Mouse (Mus musculus): Measurements from ENCODE around the gene Ttll3.

The Ttll3 gene

GRCm38 (mm10) chr6:113379246-113379645, 9.8 kb upstream of the Ttll3 start:
- DNase-seq (ENCODE audit: low spot score) = no peak

GRCm38 (mm10) chr6:113380480-113380879, 8.6 kb upstream of the Ttll3 start:
- no peak for DNase-seq (ENCODE audit: low spot score)

DNA sequence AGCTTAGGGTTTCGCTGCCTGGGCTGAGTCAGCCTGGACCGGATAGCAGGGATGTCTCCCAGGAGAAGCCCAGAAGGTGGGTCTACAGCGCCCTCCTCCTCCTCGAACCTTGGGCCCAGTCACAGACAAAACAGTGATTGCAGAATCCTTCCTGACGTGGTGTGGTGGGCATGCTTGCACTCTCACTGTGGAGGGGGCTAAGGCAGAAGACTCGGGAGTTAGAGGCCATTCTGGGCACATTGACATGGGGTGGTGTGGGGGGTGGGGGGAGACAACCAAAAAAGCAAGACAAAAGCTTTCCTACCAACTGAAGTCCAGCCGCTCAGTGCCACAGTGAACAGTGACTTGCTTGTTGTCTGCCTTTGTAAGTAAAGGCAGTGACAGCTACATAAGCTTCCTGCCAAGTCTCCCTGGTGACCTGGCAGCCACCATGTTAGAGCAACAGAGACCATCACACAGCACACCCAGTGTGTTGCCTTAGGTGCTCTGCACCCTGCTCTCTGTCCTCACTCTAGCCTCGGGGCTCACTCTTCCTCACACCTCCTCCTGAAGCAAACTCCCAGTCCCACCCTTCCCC, 4.6 kb upstream of the Ttll3 start:
- DNase-seq (ENCODE audit: low spot score) = no peak

DNA sequence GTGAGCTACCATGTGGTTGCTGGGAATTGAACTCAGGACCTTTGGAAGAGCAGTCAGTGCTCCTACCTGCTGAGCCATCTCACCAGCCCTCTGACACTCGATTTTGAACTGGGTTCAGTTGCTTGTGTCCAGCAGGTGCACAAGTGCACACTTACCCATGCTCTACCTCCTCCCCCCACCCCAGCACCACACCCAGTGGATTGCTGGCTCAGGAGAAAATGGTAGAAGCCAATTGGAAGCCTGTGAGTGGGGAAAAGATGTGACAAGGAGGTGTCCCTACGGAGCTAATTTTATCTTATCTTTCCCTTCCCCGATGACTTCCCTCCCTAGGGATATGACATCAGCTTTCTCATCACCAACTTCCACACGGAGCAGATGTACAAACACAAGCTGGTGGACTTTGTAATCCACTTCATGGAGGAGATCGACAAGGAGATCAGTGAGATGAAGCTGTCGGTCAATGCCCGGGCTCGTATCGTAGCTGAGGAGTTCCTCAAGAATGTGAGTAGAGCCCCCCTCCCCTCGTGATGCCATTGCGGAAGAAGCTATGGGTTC, 3.8 kb upstream of the Ttll3 start:
- DNase-seq (ENCODE audit: low spot score) = no peak

DNA sequence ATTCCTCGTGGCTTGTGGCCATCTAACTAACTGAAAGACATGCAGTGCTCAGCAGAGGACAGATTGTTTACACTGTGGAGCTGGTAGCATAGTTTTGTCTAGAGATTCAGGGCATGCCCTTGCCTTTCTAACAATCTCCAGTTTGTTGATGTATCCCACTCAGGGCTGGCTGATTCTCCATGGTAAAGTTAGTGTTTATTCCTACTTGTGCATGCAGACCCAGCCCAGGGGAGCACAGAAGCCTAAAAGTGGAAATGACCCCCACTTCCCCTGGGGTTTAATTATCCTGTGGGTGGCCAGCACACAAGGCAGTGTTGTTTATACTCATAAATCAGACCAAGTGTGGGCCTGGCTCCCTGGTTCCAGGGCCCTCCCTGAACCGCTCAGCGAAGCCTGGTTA, 3.0 kb upstream of the Ttll3 start:
- no peak for DNase-seq (ENCODE audit: low spot score)

DNA sequence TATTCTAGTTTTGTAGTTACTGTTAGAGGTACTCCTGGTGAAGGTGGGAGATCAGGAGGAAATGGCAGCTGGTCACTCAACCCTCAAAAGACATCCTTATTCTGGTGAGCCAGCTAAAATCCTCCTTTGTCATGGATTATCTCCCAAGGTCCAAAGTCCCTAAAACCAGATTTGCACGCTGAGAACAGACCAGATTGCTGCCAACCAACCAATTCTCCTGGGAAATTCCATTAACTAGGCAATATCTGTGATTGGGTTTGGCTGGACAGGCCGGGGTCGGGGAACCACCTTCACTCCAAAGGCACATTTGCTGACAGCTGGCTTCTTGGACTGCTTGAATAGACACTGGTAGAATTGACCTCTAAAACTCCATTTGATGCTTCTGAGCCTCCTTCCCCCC, 1.7 kb downstream of the Ttll3 start:
- DNase-seq (ENCODE audit: low spot score) = no peak

DNA sequence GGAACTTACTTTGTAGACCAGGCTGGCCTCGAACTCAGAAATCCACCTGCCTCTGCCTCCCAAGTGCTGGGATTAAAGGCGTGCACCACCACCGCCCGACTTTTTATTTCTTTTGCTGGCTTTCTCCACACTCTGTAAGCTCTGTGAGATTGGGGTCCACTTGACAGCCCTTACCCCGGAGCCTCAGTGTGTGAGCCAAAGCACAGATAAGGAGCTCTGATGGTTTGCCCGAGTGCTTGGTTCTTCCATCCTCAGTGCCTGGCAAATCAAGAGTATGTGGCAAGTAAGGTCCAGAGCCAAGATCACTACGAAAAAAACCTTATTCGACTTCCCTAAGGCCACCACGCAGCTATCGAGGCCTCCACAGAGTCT, 2.9 kb downstream of the Ttll3 start:
- no peak for DNase-seq (ENCODE audit: low spot score)

- DNase-seq (ENCODE audit: low spot score) = peak; percentile 21
These were observed 3.5 kb downstream of the Ttll3 start for GRCm38 (mm10) chr6:113392387-113393071.

DNA sequence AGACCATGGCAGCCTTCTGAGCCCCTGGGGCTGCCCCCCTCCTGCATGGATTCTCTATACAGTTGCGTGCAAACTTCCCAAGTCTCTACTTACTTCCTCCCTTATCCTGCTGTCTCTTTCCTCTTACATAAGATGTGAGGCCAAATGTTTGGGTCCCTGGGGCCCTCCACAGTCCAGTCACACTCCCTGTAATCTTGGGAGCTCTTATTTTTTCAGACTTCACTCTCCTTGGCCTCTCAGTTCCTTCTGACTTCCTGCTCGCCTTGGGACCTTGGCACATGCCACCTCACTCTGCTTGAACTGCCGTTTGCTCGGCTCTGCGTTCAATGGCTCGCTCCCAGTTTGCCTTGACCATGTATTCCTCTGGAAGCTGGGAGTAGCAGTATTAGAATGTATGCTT, 4.9 kb downstream of the Ttll3 start:
- DNase-seq (ENCODE audit: low spot score) = no peak

DNA sequence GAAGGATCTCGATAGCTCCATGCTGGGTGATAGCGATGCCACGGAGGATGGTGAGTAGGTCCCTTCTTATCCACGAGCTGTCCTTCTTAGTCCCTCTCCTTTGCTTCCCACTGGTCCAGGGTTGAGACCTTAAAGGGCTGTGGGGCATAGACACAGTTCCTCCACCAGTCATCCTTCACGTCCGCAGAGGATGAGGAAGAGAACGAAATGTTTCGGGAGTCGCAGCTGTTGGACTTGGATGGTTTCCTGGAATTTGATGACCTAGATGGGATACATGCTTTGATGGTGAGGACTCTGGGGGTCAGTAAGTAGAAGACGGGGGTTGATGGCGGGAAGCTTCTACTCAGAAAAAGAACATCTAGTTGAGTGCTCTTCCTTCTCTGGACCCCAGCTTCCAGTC, 5.8 kb downstream of the Ttll3 start:
- no peak for DNase-seq (ENCODE audit: low spot score)

- no peak for DNase-seq (ENCODE audit: low spot score)
These were observed 6.4 kb downstream of the Ttll3 start for GRCm38 (mm10) chr6:113395501-113395900.

DNA sequence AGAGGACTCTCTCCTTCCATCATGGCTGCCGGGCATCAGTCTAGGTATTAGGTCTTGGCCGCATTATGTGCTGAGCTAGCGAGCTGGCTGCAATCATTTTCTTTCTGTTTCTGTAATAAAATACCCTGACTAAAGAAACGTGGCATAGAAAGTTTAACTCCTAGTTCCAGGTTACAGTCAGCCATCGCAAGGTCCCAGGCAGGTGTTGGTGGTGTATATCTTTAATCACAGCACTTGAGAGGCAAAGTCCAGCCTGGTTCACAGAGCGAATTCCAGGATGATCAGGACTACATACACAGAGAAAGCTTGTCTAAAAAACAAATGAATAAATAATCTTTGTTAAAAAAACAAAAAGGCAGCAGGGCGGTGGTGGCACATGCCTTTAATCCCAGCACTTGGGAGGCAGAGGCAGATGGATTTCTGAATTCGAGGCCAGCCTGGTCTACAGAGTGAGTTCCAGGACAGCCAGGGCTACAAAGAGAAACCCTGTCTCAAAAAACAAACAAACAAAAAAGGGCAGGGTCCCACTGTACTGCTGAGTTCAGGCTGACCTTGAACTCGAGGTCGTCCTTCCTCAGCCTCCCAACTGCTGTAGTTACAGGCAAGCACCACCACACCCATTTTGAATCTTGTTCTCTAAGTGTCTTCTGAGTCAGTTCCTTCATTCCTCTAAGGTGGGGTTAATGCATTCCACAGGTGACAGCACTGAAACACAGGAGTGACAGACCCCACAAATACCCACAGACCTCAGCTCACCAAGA, 7.4 kb downstream of the Ttll3 start:
- DNase-seq (ENCODE audit: low spot score) = no peak

GRCm38 (mm10) chr6:113402094-113402493, 13.0 kb downstream of the Ttll3 start:
- DNase-seq (ENCODE audit: low spot score) = no peak

DNA sequence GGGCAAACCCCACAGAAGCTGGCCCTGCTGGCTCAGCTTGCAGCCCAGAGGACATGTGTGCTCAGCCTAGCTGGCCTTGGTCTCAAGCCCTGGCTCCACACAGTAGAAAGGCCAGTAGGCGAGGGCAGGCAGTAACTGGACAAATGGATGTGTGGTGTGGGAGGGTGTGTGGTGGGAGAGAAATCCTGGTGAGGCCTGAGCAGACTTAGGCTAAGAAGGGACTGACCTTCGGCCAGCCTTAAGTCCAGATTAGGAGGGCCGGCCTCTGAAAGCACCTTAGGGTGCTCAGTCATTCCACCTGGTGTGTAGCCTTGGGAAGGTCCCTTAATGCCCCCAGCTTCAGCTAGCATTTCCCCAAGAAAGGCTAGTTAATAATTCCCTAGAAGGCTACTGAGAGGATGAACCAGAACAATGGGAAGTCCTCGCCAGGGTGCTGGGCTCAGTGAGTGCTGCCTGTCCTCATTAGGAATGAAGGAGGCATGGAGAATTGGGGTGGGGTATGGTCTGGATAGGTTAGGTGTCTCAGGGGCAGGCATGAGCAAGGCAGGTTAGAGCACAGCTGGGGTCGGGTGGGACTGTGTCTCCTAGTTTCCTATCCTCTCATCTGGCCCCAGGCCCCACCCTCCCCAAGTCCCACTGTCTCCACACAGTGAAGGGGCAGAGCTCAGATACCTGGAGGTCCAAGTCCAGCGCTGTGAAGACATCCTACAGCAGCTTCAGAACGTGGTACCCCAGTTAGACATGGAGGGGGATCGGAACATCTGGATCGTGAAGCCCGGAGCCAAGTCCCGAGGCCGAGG, 15.8 kb downstream of the Ttll3 start:
- no peak for DNase-seq (ENCODE audit: low spot score)

- DNase-seq (ENCODE audit: low spot score) = no peak
These were observed 16.4 kb downstream of the Ttll3 start for GRCm38 (mm10) chr6:113405483-113405882.

DNA sequence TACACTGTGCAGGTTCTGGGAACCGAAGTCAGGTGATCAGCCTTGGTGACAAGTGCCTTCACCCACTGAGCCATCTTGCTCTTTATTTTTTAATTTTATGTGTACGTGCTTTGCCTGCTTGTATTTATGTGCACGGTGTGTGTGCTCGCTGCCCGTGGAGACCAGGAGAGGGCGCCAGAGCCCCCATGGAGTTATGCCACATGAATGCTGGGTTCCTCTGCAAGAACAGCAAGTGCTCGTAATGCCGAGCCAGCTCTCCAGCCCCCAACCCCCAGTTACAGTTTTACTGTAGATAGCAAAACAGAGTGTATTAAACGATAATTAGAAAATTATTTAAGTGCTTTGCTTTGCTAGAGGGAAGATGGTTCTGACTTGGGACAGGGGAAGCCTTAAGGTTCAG, 17.6 kb downstream of the Ttll3 start:
- DNase-seq (ENCODE audit: low spot score) = no peak

DNA sequence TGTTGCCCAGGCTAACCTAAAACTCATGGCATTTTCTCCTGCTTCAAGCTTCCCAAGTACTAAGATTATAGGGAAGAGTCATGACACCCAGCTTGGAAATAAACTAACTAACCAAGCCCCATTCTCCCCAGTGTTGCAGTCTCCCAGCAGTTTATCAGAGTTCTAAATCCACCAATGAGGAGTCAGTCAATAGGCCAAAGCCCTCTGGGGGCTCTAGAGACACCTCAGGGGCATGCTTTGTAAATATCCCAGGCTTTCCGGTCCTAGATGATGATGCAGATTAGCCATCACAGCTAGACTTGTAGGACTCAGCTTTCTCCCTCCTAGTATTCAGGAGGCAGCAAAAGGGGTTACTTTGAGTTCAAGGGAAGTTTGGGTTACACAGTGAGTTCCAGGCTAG, 20.9 kb downstream of the Ttll3 start:
- DNase-seq (ENCODE audit: low spot score) = no peak

GRCm38 (mm10) chr6:113416416-113416815, 27.4 kb downstream of the Ttll3 start:
- no peak for DNase-seq (ENCODE audit: low spot score)

DNA sequence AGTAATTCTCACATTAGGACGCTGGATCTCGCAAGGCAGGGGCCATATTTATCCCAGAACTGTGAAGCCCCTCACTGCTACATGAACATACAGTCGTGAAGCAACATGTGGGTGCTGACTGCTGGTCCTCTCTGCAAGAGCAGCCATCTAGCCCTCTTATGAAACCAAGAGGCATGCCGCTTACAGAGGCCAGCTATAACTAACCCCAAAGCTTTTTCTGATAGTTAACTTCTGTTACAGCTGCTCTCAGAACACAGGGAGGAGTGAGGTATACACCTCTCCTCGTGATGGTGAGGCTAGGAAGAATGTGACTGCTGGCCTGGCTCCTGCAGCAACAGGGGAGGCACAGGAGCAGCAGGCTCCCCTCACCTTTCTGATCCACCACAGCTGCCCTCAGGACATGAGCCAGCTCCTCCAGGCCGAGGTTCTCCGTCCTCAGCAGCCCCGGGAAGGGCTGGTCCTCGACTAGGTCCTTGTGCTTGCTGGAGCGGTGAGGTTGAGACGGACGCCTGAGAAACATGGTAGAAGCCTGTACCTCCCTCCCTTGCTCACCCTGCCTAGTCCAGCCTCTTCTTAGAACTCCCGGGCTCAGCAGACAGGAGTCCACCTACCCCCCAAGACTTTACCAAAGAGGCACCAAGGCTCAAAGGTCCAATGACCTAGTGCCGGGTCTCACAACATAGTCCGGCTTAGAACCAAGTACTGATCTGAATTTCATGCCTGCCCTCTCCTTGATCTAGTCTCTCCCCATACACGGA, 29.6 kb downstream of the Ttll3 start:
- DNase-seq (ENCODE audit: low spot score) = peak; percentile 24

DNA sequence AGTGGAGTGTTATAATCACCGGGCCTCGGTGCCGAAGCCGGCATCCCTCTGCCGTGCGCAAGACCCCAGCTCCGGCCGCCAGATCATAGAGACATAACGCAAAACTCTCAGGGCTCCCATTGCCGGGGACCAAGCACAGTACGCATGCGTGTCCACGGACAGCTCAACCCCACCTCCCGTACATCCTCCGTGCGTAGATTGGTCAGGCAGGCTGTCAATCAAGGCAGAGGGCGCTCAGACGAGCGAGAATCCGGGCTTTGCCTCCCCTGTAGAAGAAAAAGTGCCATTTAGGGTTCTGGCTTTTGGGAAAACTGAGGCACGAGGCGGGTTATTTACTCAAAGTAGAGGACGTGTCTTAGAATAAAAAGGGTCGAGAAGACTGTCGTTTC, 30.1 kb downstream of the Ttll3 start, which contains the start of gene Rpusd3:
Rpusd3 (minus strand) TSS at position 142 of the 389 bp plus-strand sequence.
- DNase-seq (ENCODE audit: low spot score) = peak; percentile 100

DNA sequence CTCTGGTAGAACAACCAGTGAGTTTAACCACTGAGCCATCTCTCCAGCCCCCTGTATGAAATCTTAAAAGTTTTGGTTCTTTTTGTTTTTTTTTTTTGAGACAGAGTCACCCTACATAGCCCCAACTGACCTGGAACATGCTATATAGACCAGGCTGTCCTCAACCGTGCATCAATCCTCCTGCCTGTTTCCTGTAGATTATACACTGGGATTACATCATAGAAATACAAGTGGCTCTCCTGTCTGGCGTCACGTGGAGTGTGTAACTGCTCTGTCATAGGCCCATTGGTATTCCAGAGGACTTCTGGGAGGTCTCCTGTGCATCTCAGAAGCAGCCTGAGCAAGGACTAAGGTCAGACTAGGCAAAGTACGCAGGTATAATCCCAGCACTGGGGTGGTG, 33.9 kb downstream of the Ttll3 start:
- no peak for DNase-seq (ENCODE audit: low spot score)

DNA sequence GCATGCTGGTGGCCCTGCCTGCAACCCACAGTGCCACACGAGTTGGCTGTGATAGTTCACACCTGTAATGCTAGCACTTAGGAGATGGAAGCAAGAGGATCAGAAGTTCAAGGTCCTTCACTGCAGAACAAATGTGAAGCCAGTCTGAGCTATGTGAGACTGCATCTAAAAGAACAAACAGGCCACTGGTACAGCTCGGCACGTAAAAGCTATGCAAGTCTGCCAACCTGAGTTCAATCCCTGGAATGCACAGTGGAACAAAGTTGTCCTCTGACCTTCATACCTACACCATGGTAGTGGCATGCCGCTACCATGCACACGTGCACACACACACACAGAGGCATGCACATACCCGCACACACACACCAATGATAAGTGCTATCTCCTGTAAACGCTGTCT, 35.1 kb downstream of the Ttll3 start:
- no peak for DNase-seq (ENCODE audit: low spot score)

Data from urinary bladder, postnatal 25 days (tissue).